Mouse (Mus musculus) forebrain, embryonic 16.5 days (tissue): ENCODE data around the gene Zfp92. TPM values are rescaled to one million over a fixed set of nuclear protein-coding genes. Genes with fewer than 3 reads are reported as not detected.
"Not testable (repeated sequence)": the region's sequence is repeated elsewhere in the genome, so short reads cannot be mapped to it uniquely, and the experiment has no call there.

Experiments used
- ATAC-seq: fragments of 200-750 bp; cut with Nextera tagmentation; 2 replicates; pipeline ENCODE4 v1.8.0; 2017; ENCODE audit warnings: mild to moderate bottlenecking, moderate library complexity
- H3K27ac ChIP-seq: fragments of 300-500 bp; sonication (generic); 2 replicates; pipeline ENCODE4 v1.5.1; 2014; ENCODE audit warnings: low read length, control low read depth
- H3K27me3 ChIP-seq: fragments of 300-500 bp; sonication (generic); replicated peaks from 2 replicates; pipeline ENCODE4 v1.6.1; 2014; ENCODE audit warnings: low read length; ENCODE audit not compliant: control insufficient read depth, insufficient read depth
- H3K36me3 ChIP-seq: fragments of 300-500 bp; sonication (generic); 2 replicates; pipeline ENCODE4 v1.6.1; 2014; ENCODE audit not compliant: control insufficient read depth, insufficient read depth
- H3K4me1 ChIP-seq: fragments of 300-500 bp; sonication (generic); replicated peaks from 2 replicates; pipeline ENCODE4 v1.6.1; 2014; ENCODE audit warnings: low read length; ENCODE audit not compliant: control insufficient read depth, insufficient read depth
- H3K4me2 ChIP-seq: fragments of 300-500 bp; sonication (generic); 2 replicates; pipeline ENCODE4 v1.6.1; 2014; ENCODE audit warnings: mild to moderate bottlenecking, low read length, control low read depth
- H3K4me3 ChIP-seq: fragments of 300-500 bp; sonication (generic); replicated peaks from 2 replicates; pipeline ENCODE4 v1.5.1; 2014; ENCODE audit warnings: mild to moderate bottlenecking, low read length, control low read depth
- H3K9ac ChIP-seq: fragments of 300-500 bp; sonication (generic); replicated peaks from 2 replicates; pipeline ENCODE4 v1.6.1; 2014; ENCODE audit warnings: low read depth, low read length, control low read depth
- H3K9me3 ChIP-seq: fragments of 300-500 bp; sonication (generic); 2 replicates; pipeline ENCODE4 v1.6.1; 2016; ENCODE audit warnings: low read length; ENCODE audit not compliant: control insufficient read depth
- WGBS: fragments of 180-500 bp; shearing (Covaris S2); extraction: QIAGEN DNeasy Blood & Tissue Kit; methylation state at CpG from one replicate; pipeline ENCODE4 v1.1.7; 2014; 5-methylcytosine and 5-hydroxymethylcytosine counted together
- polyA plus RNA-seq: library from polyadenylated mRNA; unstranded; fragments of >200 nt; fragmentation: Nextera tagmentation; extraction: Ambion mirVana; gene quantifications from 2 replicates; pipeline ENCODE4 v1.2.1, GENCODE M21; 2015

The Zfp92 gene
- 0.37 and 1.1 TPM in 2 replicates for polyA plus RNA-seq

GRCm38 (mm10) chrX:73410880-73411517 lies at the start of gene Zfp92:
Zfp92 (plus strand) TSS chrX:73411096.
- no peaks in the 10 kb centered on the region for H3K27me3 ChIP-seq
- WGBS = 24% methylated on average over 20 of the region's 20 CpGs
- no peak for ATAC-seq
- no peaks in the 10 kb centered on the region for H3K4me1 ChIP-seq
- no peak within 1 kb of the TSS for H3K27ac ChIP-seq
- H3K9me3 ChIP-seq = no peaks in the 10 kb centered on the region
- peak within 1 kb of the TSS; percentile 36 for H3K4me3 ChIP-seq
- peak within 1 kb of the TSS; percentile 49 for H3K4me2 ChIP-seq
- no peaks in the 10 kb centered on the region for H3K36me3 ChIP-seq
- H3K9ac ChIP-seq = peak within 1 kb of the TSS; percentile 29; the same call in 1 of the 2 replicates

GRCm38 (mm10) chrX:73363291-73363690 lies 47.6 kb upstream of the Zfp92 start:
- no peaks in the 10 kb centered on the region for H3K4me1 ChIP-seq
- H3K27me3 ChIP-seq = no peaks in the 10 kb centered on the region
- ATAC-seq = no peak
- no peaks in the 10 kb centered on the region for H3K36me3 ChIP-seq
- H3K4me3 ChIP-seq = no peak overlapping the region
- no peak overlapping the region for H3K9ac ChIP-seq
- no peak overlapping the region for H3K27ac ChIP-seq
- no peaks in the 10 kb centered on the region for H3K9me3 ChIP-seq
- no peak overlapping the region for H3K4me2 ChIP-seq

- Histone ChIP-seq H3K4me2 (no peak overlapping the region), H3K36me3 (no peaks in the 10 kb centered on the region), H3K4me3 (no peak overlapping the region), H3K9me3 (no peaks in the 10 kb centered on the region), H3K27ac (no peak overlapping the region), H3K9ac (no peak overlapping the region), H3K4me1 (no peaks in the 10 kb centered on the region), H3K27me3 (no peaks in the 10 kb centered on the region)
- 70% methylated on average over 6 of the region's 6 CpGs for whole genome bisulfite sequencing
- peak; percentile 75 for ATAC-seq
These were observed 26.5 kb upstream of the Zfp92 start for GRCm38 (mm10) chrX:73384419-73384818.

- H3K4me2 ChIP-seq = no peak overlapping the region
- no peak overlapping the region for H3K9ac ChIP-seq
- H3K9me3 ChIP-seq = no peaks in the 10 kb centered on the region
- H3K36me3 ChIP-seq = no peaks in the 10 kb centered on the region
- no peak overlapping the region for H3K27ac ChIP-seq
- H3K4me3 ChIP-seq = no peak overlapping the region
- ATAC-seq = no peak
- H3K27me3 ChIP-seq = no peaks in the 10 kb centered on the region
- WGBS = 44% methylated on average over 1 of the region's 1 CpGs
- no peaks in the 10 kb centered on the region for H3K4me1 ChIP-seq
These were observed 26.0 kb upstream of the Zfp92 start for GRCm38 (mm10) chrX:73384924-73385323.

- H3K4me1 ChIP-seq = no peaks in the 10 kb centered on the region
- no peak for ATAC-seq
- H3K4me3 ChIP-seq = no peak overlapping the region
- H3K36me3 ChIP-seq = no peaks in the 10 kb centered on the region
- no peaks in the 10 kb centered on the region for H3K27me3 ChIP-seq
- no peak overlapping the region for H3K4me2 ChIP-seq
- WGBS = 78% methylated on average over 4 of the region's 4 CpGs
- H3K9me3 ChIP-seq = no peaks in the 10 kb centered on the region
- H3K9ac ChIP-seq = no peak overlapping the region
- no peak overlapping the region for H3K27ac ChIP-seq
These were observed 19.4 kb upstream of the Zfp92 start for GRCm38 (mm10) chrX:73391481-73391880.

- Histone ChIP-seq H3K27me3 (no peaks in the 10 kb centered on the region), H3K4me3 (no peak overlapping the region), H3K27ac (no peak overlapping the region), H3K9me3 (no peaks in the 10 kb centered on the region), H3K4me1 (no peaks in the 10 kb centered on the region), H3K36me3 (no peaks in the 10 kb centered on the region), H3K9ac (no peak overlapping the region), H3K4me2 (no peak overlapping the region)
- no peak for ATAC-seq
- WGBS = 85% methylated on average over 1 of the region's 1 CpGs
These were observed 14.4 kb upstream of the Zfp92 start for GRCm38 (mm10) chrX:73396446-73396845.

- 57% methylated on average over 1 of the region's 2 CpGs for WGBS
These were observed 12.3 kb upstream of the Zfp92 start, which contains the start of gene Gm18336 for GRCm38 (mm10) chrX:73398636-73399035. Gm18336 (minus strand) TSS chrX:73398736.

GRCm38 (mm10) chrX:73400951-73401350 lies 9.9 kb upstream of the Zfp92 start:
- no peak overlapping the region for H3K4me2 ChIP-seq
- H3K9me3 ChIP-seq = no peaks in the 10 kb centered on the region
- no peak for ATAC-seq
- no peak overlapping the region for H3K4me3 ChIP-seq
- H3K27me3 ChIP-seq = no peaks in the 10 kb centered on the region
- 91% methylated on average over 20 of the region's 20 CpGs for WGBS
- no peaks in the 10 kb centered on the region for H3K4me1 ChIP-seq
- H3K9ac ChIP-seq = no peak overlapping the region
- H3K27ac ChIP-seq = no peak overlapping the region
- H3K36me3 ChIP-seq = no peaks in the 10 kb centered on the region

More at GRCm38 (mm10) chrX:73398636-73399035, 12.3 kb upstream of the Zfp92 start, which contains the start of gene Gm18336:
- not testable (repeated sequence) for H3K27me3 ChIP-seq, H3K4me3 ChIP-seq, H3K9ac ChIP-seq, H3K36me3 ChIP-seq, H3K4me1 ChIP-seq, H3K4me2 ChIP-seq, H3K27ac ChIP-seq, ATAC-seq, H3K9me3 ChIP-seq

- H3K27me3 ChIP-seq = no peaks in the 10 kb centered on the region
- H3K4me1 ChIP-seq = no peaks in the 10 kb centered on the region
- 93% methylated on average over 12 of the region's 12 CpGs for WGBS
- H3K4me2 ChIP-seq = no peak overlapping the region
- no peak overlapping the region for H3K27ac ChIP-seq
- H3K9me3 ChIP-seq = no peaks in the 10 kb centered on the region
- H3K4me3 ChIP-seq = no peak overlapping the region
- no peak overlapping the region for H3K9ac ChIP-seq
- ATAC-seq = no peak
- no peaks in the 10 kb centered on the region for H3K36me3 ChIP-seq
These were observed 9.3 kb upstream of the Zfp92 start for GRCm38 (mm10) chrX:73401616-73402015.

- Histone ChIP-seq H3K4me1 (no peaks in the 10 kb centered on the region), H3K27me3 (no peaks in the 10 kb centered on the region), H3K4me2 (no peak overlapping the region), H3K9ac (no peak overlapping the region), H3K9me3 (no peaks in the 10 kb centered on the region), H3K4me3 (no peak overlapping the region), H3K36me3 (no peaks in the 10 kb centered on the region), H3K27ac (no peak overlapping the region)
- ATAC-seq = no peak
- WGBS = 39% methylated on average over 1 of the region's 1 CpGs
These were observed 1.9 kb downstream of the Zfp92 start for GRCm38 (mm10) chrX:73412767-73413166.
